Mouse (Mus musculus) megakaryocyte, embryonic 14.5 days (primary cell): ENCODE measurements around the gene Dkkl1.

Experiments used
- FLI1 ChIP-seq: IDR thresholded peaks from 2 replicates; pipeline ENCODE4 v1.6.1; 2012; ENCODE audit warnings: low read length, inconsistent platforms, mixed read lengths
- GATA1 ChIP-seq: IDR thresholded peaks from 3 replicates; pipeline ENCODE4 v1.6.1; 2012; ENCODE audit warnings: mixed read lengths, low read length, inconsistent platforms, borderline replicate concordance

DNA sequence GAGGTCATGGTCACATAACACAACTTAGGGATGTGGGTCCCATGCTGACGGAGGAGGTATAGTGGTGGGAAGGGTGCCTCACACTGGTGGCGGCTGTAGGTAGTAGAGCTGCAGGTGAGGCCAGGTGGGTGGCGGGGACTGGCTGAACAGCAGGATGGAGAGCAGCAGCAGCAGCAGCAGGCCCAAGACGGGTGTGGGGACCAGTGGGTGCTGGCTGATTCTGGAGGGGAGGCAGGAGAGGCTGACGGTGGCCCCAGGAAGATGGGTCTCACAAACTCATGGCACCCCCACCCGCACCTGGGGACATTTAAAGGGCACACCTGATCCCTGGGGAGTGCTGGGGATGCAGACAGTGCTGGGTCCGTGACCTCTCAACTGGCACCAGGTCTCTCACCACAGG, 28.3 kb downstream of the Dkkl1 start:
- no peak for TF ChIP-seq GATA1
- TF ChIP-seq FLI1, result no peak
